Mouse (Mus musculus) liver, embryonic 14.5 days (tissue): ENCODE measurements around the gene Gpr37l1. TPM values are rescaled to one million over a fixed set of nuclear protein-coding genes. Genes with fewer than 3 reads are reported as not detected.

ENCODE experiments used
- ATAC-seq: fragments of 200-750 bp; cut with Nextera tagmentation; 2 replicates; pipeline ENCODE4 v1.8.0; 2017; ENCODE audit warnings: moderate number of reproducible peaks, mild to moderate bottlenecking, moderate library complexity; ENCODE audit not compliant: insufficient read depth
- DNase-seq, 3 experiments: peaks; one replicate each; pipeline ENCODE4 v3.0.0-alpha.2; 2012 to 2013; ENCODE audit warnings: low read depth in 3 of 3, low spot score in 3 of 3
- H3K27ac ChIP-seq: fragments of 300-500 bp; sonication (generic); 2 replicates; pipeline ENCODE4 v1.5.1; 2014; ENCODE audit warnings: moderate library complexity, mild to moderate bottlenecking, control low read depth, inconsistent platforms
- H3K27me3 ChIP-seq: fragments of 300-500 bp; sonication (generic); 2 replicates; pipeline ENCODE4 v1.6.1; 2014; ENCODE audit warnings: mild to moderate bottlenecking, low read length, moderate library complexity; ENCODE audit not compliant: control insufficient read depth, insufficient read depth
- H3K36me3 ChIP-seq: fragments of 300-500 bp; sonication (generic); replicated peaks from 2 replicates; pipeline ENCODE4 v1.6.1; 2014; ENCODE audit warnings: low read depth; ENCODE audit not compliant: control insufficient read depth, insufficient read depth
- H3K4me1 ChIP-seq, 2 experiments: fragments of 200-500 bp in 1 of 2; fragments of 300-500 bp in 1 of 2; sonication (generic) in 1 of 2; replicated peaks; 2 replicates each; pipeline ENCODE4 v1.6.1; 2012 to 2014; ENCODE audit warnings: antibody characterized with exemption in 1 of 2, inconsistent platforms in 1 of 2, low read length in 1 of 2; ENCODE audit not compliant: control insufficient read depth in 2 of 2, insufficient read depth in 2 of 2
- H3K4me2 ChIP-seq: fragments of 300-500 bp; sonication (generic); 2 replicates; pipeline ENCODE4 v1.6.1; 2014; ENCODE audit warnings: low read depth, mild to moderate bottlenecking, control low read depth, moderate library complexity
- H3K4me3 ChIP-seq, 2 experiments: fragments of 200-500 bp in 1 of 2; fragments of 300-500 bp in 1 of 2; sonication (generic) in 1 of 2; 2 replicates each; pipeline ENCODE4 v1.5.1; 2012 to 2014; ENCODE audit warnings: low read depth in 2 of 2, low read length in 2 of 2, mild to moderate bottlenecking in 2 of 2, control low read depth in 1 of 2, inconsistent platforms in 1 of 2, moderate library complexity in 1 of 2; ENCODE audit not compliant: insufficient read depth in 1 of 2
- H3K9ac ChIP-seq: fragments of 300-500 bp; sonication (generic); replicated peaks from 2 replicates; pipeline ENCODE4 v1.6.1; 2014; ENCODE audit warnings: mild to moderate bottlenecking, control low read depth, moderate library complexity
- H3K9me3 ChIP-seq: fragments of 300-500 bp; sonication (generic); 2 replicates; pipeline ENCODE4 v1.6.1; 2016; ENCODE audit warnings: low read length, mixed read lengths; ENCODE audit not compliant: control insufficient read depth
- CTCF ChIP-seq: IDR thresholded peaks from 2 replicates; pipeline ENCODE4 v1.5.1; 2016; ENCODE audit warnings: antibody characterized with exemption, low read depth, control low read depth
- EP300 ChIP-seq: IDR thresholded peaks from 2 replicates; pipeline ENCODE4 v1.6.1; 2016; ENCODE audit warnings: antibody characterized with exemption, low read depth
- WGBS: fragments of 180-500 bp; shearing (Covaris S2); extraction: QIAGEN DNeasy Blood & Tissue Kit; methylation state at CpG from one replicate; pipeline ENCODE4 v1.1.7; 2014; ENCODE audit not compliant: insufficient replicate concordance; 5-methylcytosine and 5-hydroxymethylcytosine counted together
- polyA plus RNA-seq, 2 experiments: library from polyadenylated mRNA; depleted of rRNA in 1 of 2; stranded (reverse) in 1 of 2; unstranded in 1 of 2; fragments of >200 nt; fragmentation: Nextera tagmentation in 1 of 2; extraction: Ambion mirVana in 1 of 2; gene quantifications; 2 replicates each; pipeline versions ENCODE4 v1.2.1 to v1.2.3; 2012 to 2014

The Gpr37l1 gene
- polyA plus RNA-seq, 2 experiments = 0.01 TPM; not detected in 1

GRCm38 (mm10) chr1:135159074-135159473 lies 8.4 kb downstream of the Gpr37l1 start:
- H3K27ac ChIP-seq = no peak overlapping the region
- H3K36me3 ChIP-seq = no peaks in the 10 kb centered on the region
- H3K9me3 ChIP-seq = no peaks in the 10 kb centered on the region
- TF ChIP-seq EP300 = no peak
- TF ChIP-seq CTCF = no peak
- DNase-seq (no peak), ATAC-seq (no peak)
- no peaks in the 10 kb centered on the region for H3K27me3 ChIP-seq
- H3K4me1 ChIP-seq = peaks cover 0 to 7% of the 10 kb centered on the region in 2 experiments; a peak in 2 of 4 replicates
- no peak overlapping the region for H3K4me2 ChIP-seq
- WGBS = 70% methylated on average over 7 of the region's 7 CpGs
- no peak overlapping the region for H3K9ac ChIP-seq
- H3K4me3 ChIP-seq = no peak overlapping the region

DNA sequence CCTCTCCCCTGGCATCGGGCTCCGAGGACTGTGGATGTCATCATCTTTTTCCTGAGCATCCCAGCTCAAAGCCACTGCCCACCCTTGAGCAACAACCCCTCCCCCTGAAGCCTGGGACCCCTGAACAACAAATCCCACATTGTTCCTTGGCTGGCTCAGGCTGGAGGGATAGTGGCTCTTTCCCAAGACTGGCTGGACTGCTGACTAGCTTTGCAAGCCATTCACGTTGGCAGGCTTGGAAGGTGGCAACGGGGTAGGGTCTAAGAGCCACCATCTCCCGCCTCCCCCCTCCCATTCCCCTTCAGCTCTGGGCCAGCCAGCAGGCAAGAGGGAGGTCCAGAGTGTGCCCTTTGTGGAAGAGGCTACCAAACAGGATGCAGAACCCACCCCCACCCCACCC lies 8.8 kb downstream of the Gpr37l1 start:
- no peaks in the 10 kb centered on the region for H3K9me3 ChIP-seq
- TF ChIP-seq CTCF (no peak), EP300 (no peak)
- H3K9ac ChIP-seq = no peak overlapping the region
- WGBS = 67% methylated on average over 5 of the region's 5 CpGs
- no peaks in the 10 kb centered on the region for H3K36me3 ChIP-seq
- DNase-seq = no peak
- no peak overlapping the region for H3K4me2 ChIP-seq
- H3K4me1 ChIP-seq = peaks cover 0 to 7% of the 10 kb centered on the region in 2 experiments; a peak in 2 of 4 replicates
- H3K4me3 ChIP-seq = no peak overlapping the region
- no peak overlapping the region for H3K27ac ChIP-seq
- no peak for ATAC-seq
- no peaks in the 10 kb centered on the region for H3K27me3 ChIP-seq

DNA sequence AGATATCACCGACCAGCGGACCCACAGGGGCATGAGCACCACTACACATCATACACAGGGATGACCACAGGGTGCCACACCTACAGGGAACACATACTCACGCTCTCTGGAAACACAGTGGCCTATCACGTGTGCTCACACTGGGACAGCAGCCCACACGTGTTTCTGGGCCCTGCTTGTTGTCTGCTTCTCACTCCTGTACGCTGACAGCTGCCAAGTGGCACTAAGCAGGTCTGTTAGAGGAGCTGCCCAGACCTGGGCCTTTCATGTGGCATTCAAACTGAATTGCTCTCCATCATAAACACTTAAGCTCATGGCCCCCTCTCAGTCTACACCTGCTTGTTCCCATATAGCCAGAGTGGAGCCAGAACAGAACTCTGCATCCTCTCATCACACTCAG lies 11.2 kb downstream of the Gpr37l1 start:
- Histone ChIP-seq H3K4me2 (no peak overlapping the region), H3K27ac (no peak overlapping the region), H3K4me1 (peaks cover 0 to 7% of the 10 kb centered on the region in 2 experiments; a peak in 2 of 4 replicates), H3K4me3 (no peak overlapping the region), H3K36me3 (no peaks in the 10 kb centered on the region), H3K9ac (no peak overlapping the region), H3K27me3 (no peaks in the 10 kb centered on the region), H3K9me3 (no peaks in the 10 kb centered on the region)
- ATAC-seq (no peak), DNase-seq (no peak)
- TF ChIP-seq EP300 (no peak), CTCF (no peak)
- WGBS = 73% methylated on average over 6 of the region's 6 CpGs

DNA sequence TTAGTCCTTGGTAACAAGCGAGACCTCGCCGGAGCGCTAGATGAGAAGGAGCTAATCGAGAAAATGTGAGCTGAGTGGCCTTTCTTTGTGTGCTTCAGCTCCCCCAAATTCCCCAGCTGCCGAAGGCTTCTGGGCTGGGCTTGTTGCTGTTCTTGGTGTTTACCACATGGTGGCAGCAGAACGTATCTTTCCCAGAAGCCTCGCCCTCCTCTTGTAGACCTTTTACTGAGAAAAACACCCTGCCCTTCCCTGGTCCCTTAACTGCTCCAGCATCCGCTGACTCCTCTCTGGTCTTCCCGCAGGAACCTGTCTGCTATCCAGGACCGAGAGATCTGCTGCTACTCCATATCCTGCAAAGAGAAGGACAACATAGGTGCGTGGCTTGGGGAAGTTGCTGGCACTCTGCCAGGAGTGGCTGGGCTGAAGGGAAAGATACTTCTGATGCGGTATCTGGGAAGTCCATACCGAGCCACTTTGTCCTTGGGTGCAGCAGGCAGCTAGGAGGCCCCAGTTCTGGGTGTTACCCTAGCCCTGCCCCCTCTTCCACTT lies 13.0 kb downstream of the Gpr37l1 start:
- Histone ChIP-seq H3K27me3 (no peaks in the 10 kb centered on the region), H3K9ac (no peak overlapping the region), H3K4me1 (peaks cover 0 to 7% of the 10 kb centered on the region in 2 experiments; a peak in 2 of 4 replicates), H3K36me3 (no peaks in the 10 kb centered on the region), H3K9me3 (no peaks in the 10 kb centered on the region), H3K4me2 (peak overlapping the region; percentile 43), H3K27ac (no peak overlapping the region), H3K4me3 (peak overlapping the region in 1 of 2 experiments; percentile 50; a peak in 1 of 4 replicates)
- DNase-seq (peak; percentile 73 to 88 (median 87)), ATAC-seq (peak; percentile 85)
- TF ChIP-seq CTCF (peak; percentile 88), EP300 (no peak)
- 13% methylated on average over 14 of the region's 14 CpGs for WGBS

- Histone ChIP-seq H3K27me3 (no peaks in the 10 kb centered on the region), H3K27ac (no peak overlapping the region), H3K4me3 (no peak overlapping the region), H3K4me2 (peak overlapping the region; percentile 43; the same call in 1 of the 2 replicates), H3K9me3 (no peaks in the 10 kb centered on the region), H3K36me3 (no peaks in the 10 kb centered on the region), H3K9ac (no peak overlapping the region), H3K4me1 (peaks cover 0 to 7% of the 10 kb centered on the region in 2 experiments; a peak in 2 of 4 replicates)
- WGBS = 51% methylated on average over 13 of the region's 13 CpGs
- ATAC-seq (no peak), DNase-seq (no peak)
- TF ChIP-seq EP300 = no peak
- TF ChIP-seq CTCF = no peak
Measured at GRCm38 (mm10) chr1:135154011-135154410, 13.5 kb downstream of the Gpr37l1 start.
